Mouse (Mus musculus) embryonic facial prominence, embryonic 11.5 days (tissue): ENCODE measurements around the gene Rpl6. TPM values are rescaled to one million over a fixed set of nuclear protein-coding genes. Genes with fewer than 3 reads are reported as not detected.

Experiments used
- ATAC-seq: fragments of 200-750 bp; cut with Nextera tagmentation; replicated peaks from 2 replicates; pipeline ENCODE4 v1.8.0; 2017; ENCODE audit warnings: low read depth; ENCODE audit not compliant: insufficient number of reproducible peaks, low FRiP score, low TSS enrichment
- DNase-seq: peaks from one replicate; pipeline ENCODE4 v3.0.0-alpha.2; 2015; ENCODE audit warnings: low spot score
- H3K27ac ChIP-seq: fragments of 300-500 bp; sonication (generic); replicated peaks from 2 replicates; pipeline ENCODE4 v1.5.1; 2014; ENCODE audit warnings: mild to moderate bottlenecking, low read depth, low read length, control low read depth
- H3K27me3 ChIP-seq: fragments of 300-500 bp; sonication (generic); 2 replicates; pipeline ENCODE4 v1.6.1; 2014; ENCODE audit warnings: mild to moderate bottlenecking, low read length, moderate library complexity, mixed read lengths; ENCODE audit not compliant: control insufficient read depth, insufficient read depth
- H3K36me3 ChIP-seq: fragments of 300-500 bp; sonication (generic); replicated peaks from 2 replicates; pipeline ENCODE4 v1.6.1; 2014; ENCODE audit warnings: low read depth, mild to moderate bottlenecking, low read length, moderate library complexity, mixed read lengths; ENCODE audit not compliant: control insufficient read depth, insufficient read depth
- H3K4me1 ChIP-seq: fragments of 300-500 bp; sonication (generic); 2 replicates; pipeline ENCODE4 v1.6.1; 2014; ENCODE audit warnings: low read length, mixed read lengths; ENCODE audit not compliant: control insufficient read depth, insufficient read depth
- H3K4me2 ChIP-seq: fragments of 300-500 bp; sonication (generic); 2 replicates; pipeline ENCODE4 v1.6.1; 2014; ENCODE audit warnings: low read depth, mild to moderate bottlenecking, control low read depth, low read length, moderate library complexity
- H3K4me3 ChIP-seq: fragments of 300-500 bp; sonication (generic); 2 replicates; pipeline ENCODE4 v1.5.1; 2014; ENCODE audit warnings: low read depth, low read length, control low read depth
- H3K9ac ChIP-seq: fragments of 300-500 bp; sonication (generic); replicated peaks from 2 replicates; pipeline ENCODE4 v1.6.1; 2014; ENCODE audit warnings: mild to moderate bottlenecking, control low read depth, low read length
- H3K9me3 ChIP-seq: fragments of 300-500 bp; sonication (generic); replicated peaks from 2 replicates; pipeline ENCODE4 v1.6.1; 2016; ENCODE audit warnings: mild to moderate bottlenecking, low read length, inconsistent platforms, mixed read lengths; ENCODE audit not compliant: control insufficient read depth
- WGBS: fragments of 180-500 bp; shearing (Covaris S2); extraction: QIAGEN DNeasy Blood & Tissue Kit; methylation state at CpG from one replicate; pipeline ENCODE4 v1.1.7; 2014; 5-methylcytosine and 5-hydroxymethylcytosine counted together
- polyA plus RNA-seq: library from polyadenylated mRNA; unstranded; fragments of >200 nt; fragmentation: Nextera tagmentation; extraction: Ambion mirVana; gene quantifications from 2 replicates; pipeline ENCODE4 v1.2.1, GENCODE M21; 2014

Rpl6 gene
- polyA plus RNA-seq, 1 experiment from 2014 or later, result 796 TPM

- DNase-seq, result no peak
- ATAC-seq, result no peak
- H3K4me1 ChIP-seq, result no peaks in the 10 kb centered on the region
- H3K9ac ChIP-seq, result no peak overlapping the region
- H3K27ac ChIP-seq, result no peak overlapping the region
- no peak overlapping the region for H3K4me3 ChIP-seq
- no peaks in the 10 kb centered on the region for H3K36me3 ChIP-seq
- no peaks in the 10 kb centered on the region for H3K9me3 ChIP-seq
- no peaks in the 10 kb centered on the region for H3K27me3 ChIP-seq
- 86% methylated on average over 2 of the region's 2 CpGs for WGBS
- no peak overlapping the region for H3K4me2 ChIP-seq
Measured at GRCm38 (mm10) chr5:121229182-121229581, 24.9 kb downstream of the Rpl6 start.

- 94% methylated on average over 9 of the region's 9 CpGs for WGBS
- Histone ChIP-seq H3K4me2 (no peak overlapping the region), H3K9ac (no peak overlapping the region), H3K4me3 (no peak overlapping the region), H3K4me1 (no peaks in the 10 kb centered on the region), H3K36me3 (no peaks in the 10 kb centered on the region), H3K27ac (no peak overlapping the region), H3K27me3 (no peaks in the 10 kb centered on the region), H3K9me3 (no peaks in the 10 kb centered on the region)
- ATAC-seq (no peak), DNase-seq (no peak)
Measured at GRCm38 (mm10) chr5:121230811-121231210, 26.5 kb downstream of the Rpl6 start.

- Histone ChIP-seq H3K27me3 (no peaks in the 10 kb centered on the region), H3K4me2 (no peak overlapping the region), H3K4me1 (no peaks in the 10 kb centered on the region), H3K27ac (no peak overlapping the region), H3K4me3 (no peak overlapping the region), H3K9ac (no peak overlapping the region), H3K9me3 (no peaks in the 10 kb centered on the region), H3K36me3 (no peaks in the 10 kb centered on the region)
- 89% methylated on average over 1 of the region's 1 CpGs for WGBS
- no peak for ATAC-seq
- no peak for DNase-seq
Measured at GRCm38 (mm10) chr5:121232789-121233188, 28.5 kb downstream of the Rpl6 start.

- 89% methylated on average over 2 of the region's 2 CpGs for WGBS
- no peak overlapping the region for H3K4me2 ChIP-seq
Measured at GRCm38 (mm10) chr5:121233726-121234125, 29.4 kb downstream of the Rpl6 start.

GRCm38 (mm10) chr5:121236171-121236570, 31.9 kb downstream of the Rpl6 start:
- Histone ChIP-seq H3K4me2 (no peak overlapping the region), H3K9me3 (no peaks in the 10 kb centered on the region), H3K9ac (no peak overlapping the region), H3K27ac (no peak overlapping the region), H3K36me3 (no peaks in the 10 kb centered on the region), H3K27me3 (no peaks in the 10 kb centered on the region), H3K4me3 (no peak overlapping the region), H3K4me1 (no peaks in the 10 kb centered on the region)
- ATAC-seq (no peak), DNase-seq (no peak)
- WGBS, result 75% methylated on average over 5 of the region's 5 CpGs

More at GRCm38 (mm10) chr5:121233726-121234125, 29.4 kb downstream of the Rpl6 start:
- no peak overlapping the region for H3K27ac ChIP-seq
- no peaks in the 10 kb centered on the region for H3K27me3 ChIP-seq
- H3K9ac ChIP-seq, result no peak overlapping the region
- H3K9me3 ChIP-seq, result no peaks in the 10 kb centered on the region
- H3K4me1 ChIP-seq, result no peaks in the 10 kb centered on the region
- ATAC-seq (no peak), DNase-seq (no peak)
- H3K36me3 ChIP-seq, result no peaks in the 10 kb centered on the region
- H3K4me3 ChIP-seq, result no peak overlapping the region

- Histone ChIP-seq H3K9ac (no peak overlapping the region), H3K27ac (no peak overlapping the region), H3K4me3 (no peak overlapping the region), H3K27me3 (no peaks in the 10 kb centered on the region), H3K36me3 (no peaks in the 10 kb centered on the region), H3K4me1 (no peaks in the 10 kb centered on the region), H3K4me2 (no peak overlapping the region), H3K9me3 (no peaks in the 10 kb centered on the region)
- DNase-seq (no peak), ATAC-seq (no peak)
- WGBS, result 88% methylated on average over 2 of the region's 2 CpGs
Measured at GRCm38 (mm10) chr5:121238208-121238607, 33.9 kb downstream of the Rpl6 start.

- whole genome bisulfite sequencing, result 83% methylated on average over 5 of the region's 5 CpGs
- ATAC-seq (no peak), DNase-seq (no peak)
- Histone ChIP-seq H3K4me1 (no peaks in the 10 kb centered on the region), H3K4me2 (no peak overlapping the region), H3K9ac (no peak overlapping the region), H3K27ac (no peak overlapping the region), H3K36me3 (no peaks in the 10 kb centered on the region), H3K27me3 (no peaks in the 10 kb centered on the region), H3K4me3 (no peak overlapping the region), H3K9me3 (no peaks in the 10 kb centered on the region)
Measured at GRCm38 (mm10) chr5:121239846-121240245, 35.6 kb downstream of the Rpl6 start.

GRCm38 (mm10) chr5:121241182-121241581, 36.9 kb downstream of the Rpl6 start:
- no peaks in the 10 kb centered on the region for H3K36me3 ChIP-seq

More at GRCm38 (mm10) chr5:121241182-121241581, 36.9 kb downstream of the Rpl6 start:
- H3K4me1 ChIP-seq, result no peaks in the 10 kb centered on the region
- H3K4me2 ChIP-seq, result no peak overlapping the region
- no peak overlapping the region for H3K9ac ChIP-seq
- ATAC-seq (no peak), DNase-seq (no peak)
- no peak overlapping the region for H3K27ac ChIP-seq
- H3K9me3 ChIP-seq, result no peaks in the 10 kb centered on the region
- no peaks in the 10 kb centered on the region for H3K27me3 ChIP-seq
- no peak overlapping the region for H3K4me3 ChIP-seq
